Mouse (Mus musculus) CD8-positive naive resting alpha-beta T cell, adult 2 months (primary cell): Measurements from ENCODE around the gene 1700020D05Rik.

Experiments
- DNase-seq, 2 experiments: peaks; one replicate each; pipeline ENCODE4 v3.0.0; 2022; ENCODE audit warnings: low read depth in 2 of 2, low spot score in 2 of 2

Gene 1700020D05Rik

GRCm38 (mm10) chr19:5503687-5504086 is at the start of gene 1700020D05Rik:
Gene 1700020D05Rik (minus strand): TSS chr19:5503787.
- DNase-seq: no peak

- DNase-seq: no peak
Observed at GRCm38 (mm10) chr19:5547471-5548056, 44.0 kb upstream of the 1700020D05Rik start.

GRCm38 (mm10) chr19:5544031-5544430 is 40.4 kb upstream of the 1700020D05Rik start:
- DNase-seq: no peak

GRCm38 (mm10) chr19:5543362-5543761 is 39.8 kb upstream of the 1700020D05Rik start:
- no peak for DNase-seq

- DNase-seq: no peak
Observed at GRCm38 (mm10) chr19:5538786-5539185, 35.2 kb upstream of the 1700020D05Rik start.

- peak; percentile 16 to 24 for DNase-seq
Observed at GRCm38 (mm10) chr19:5532520-5532919, 28.9 kb upstream of the 1700020D05Rik start.

- no peak for DNase-seq
Observed at GRCm38 (mm10) chr19:5530138-5530524, 26.5 kb upstream of the 1700020D05Rik start.

GRCm38 (mm10) chr19:5529325-5530137 is 25.9 kb upstream of the 1700020D05Rik start:
- peak; percentile 91 to 94 for DNase-seq

GRCm38 (mm10) chr19:5525204-5525603 is 21.6 kb upstream of the 1700020D05Rik start:
- no peak for DNase-seq

GRCm38 (mm10) chr19:5518721-5519120 is 15.1 kb upstream of the 1700020D05Rik start:
- no peak for DNase-seq

GRCm38 (mm10) chr19:5516906-5517505 is 13.4 kb upstream of the 1700020D05Rik start:
- DNase-seq: no peak

- DNase-seq: no peak
Observed at GRCm38 (mm10) chr19:5515840-5516777, 12.5 kb upstream of the 1700020D05Rik start.

- DNase-seq: no peak
Observed at GRCm38 (mm10) chr19:5513005-5513349, 9.4 kb upstream of the 1700020D05Rik start.

- no peak for DNase-seq
Observed at GRCm38 (mm10) chr19:5512091-5513004, 8.8 kb upstream of the 1700020D05Rik start.

- DNase-seq: no peak
Observed at GRCm38 (mm10) chr19:5511074-5511632, 7.6 kb upstream of the 1700020D05Rik start.

- peak; percentile 87 to 88 for DNase-seq
Observed at GRCm38 (mm10) chr19:5510031-5511026, 6.7 kb upstream of the 1700020D05Rik start, which contains the start of gene Snx32. Gene Snx32 (minus strand): TSS chr19:5510538.

- DNase-seq: no peak
Observed at GRCm38 (mm10) chr19:5500330-5500875, 3.2 kb downstream of the 1700020D05Rik start.

- no peak for DNase-seq
Observed at GRCm38 (mm10) chr19:5496052-5496370, 7.6 kb downstream of the 1700020D05Rik start.
